Mouse (Mus musculus): Measurements from ENCODE around the gene Gm5416. TPM values are rescaled to one million over a fixed set of nuclear protein-coding genes. Genes with fewer than 3 reads are reported as not detected.
"Not testable (repeated sequence)": the region's sequence is repeated elsewhere in the genome, so short reads cannot be mapped to it uniquely, and the experiment has no call there.

The Gm5416 gene
- polyA plus RNA-seq (2017; shearing (Covaris generic)), result not detected

GRCm38 (mm10) chr16:36209967-36210453 lies at the start of gene Gm5416:
Gene Gm5416, plus strand, starts transcription at chr16:36210403.
- ATAC-seq, result no peak

GRCm38 (mm10) chr16:36167841-36168240 lies 42.4 kb upstream of the Gm5416 start:
- not testable (repeated sequence) for ATAC-seq

GRCm38 (mm10) chr16:36176108-36176507 lies 34.1 kb upstream of the Gm5416 start:
- no peak for ATAC-seq

GRCm38 (mm10) chr16:36179910-36180309 lies 30.3 kb upstream of the Gm5416 start:
- no peak for ATAC-seq

- not testable (repeated sequence) for ATAC-seq
These were observed 26.3 kb upstream of the Gm5416 start, which contains the start of gene Gm5483 for GRCm38 (mm10) chr16:36183912-36184311. Gene Gm5483, plus strand, starts transcription at chr16:36184212.

- no peak for ATAC-seq
These were observed 11.0 kb upstream of the Gm5416 start for GRCm38 (mm10) chr16:36199226-36199625.

- ATAC-seq, result no peak
These were observed 6.4 kb upstream of the Gm5416 start for GRCm38 (mm10) chr16:36203846-36204245.

GRCm38 (mm10) chr16:36205684-36206083 lies 4.5 kb upstream of the Gm5416 start:
- not testable (repeated sequence) for ATAC-seq

GRCm38 (mm10) chr16:36221168-36221567 lies 11.0 kb downstream of the Gm5416 start, which contains the start of gene 2010005H15Rik:
Gene 2010005H15Rik, plus strand, starts transcription at chr16:36221468.
- not testable (repeated sequence) for ATAC-seq

GRCm38 (mm10) chr16:36260585-36260984 lies 50.4 kb downstream of the Gm5416 start:
- not testable (repeated sequence) for ATAC-seq

Other genes with a start within 250 kb of the Gm5416 start
- 10 to 100 TPM; 42.1 to 46.4 TPM for gene Kpna1, start 231.7 kb upstream of the Gm5416 start, polyA plus RNA-seq (2017; shearing (Covaris generic))
- gene Wdr5b, start 169.2 kb upstream of the Gm5416 start, polyA plus RNA-seq (2017; shearing (Covaris generic)), result 1 to 10 TPM; 4.4 to 8.5 TPM
- gene Fam162a, start 138.8 kb upstream of the Gm5416 start, polyA plus RNA-seq (2017; shearing (Covaris generic)), result 10 to 100 TPM; 71.7 to 98.7 TPM
- gene Ccdc58, start 138.7 kb upstream of the Gm5416 start, polyA plus RNA-seq (2017; shearing (Covaris generic)), result 10 to 100 TPM; 34.3 to 37.0 TPM
- not detected for gene Csta1, start 79.2 kb upstream of the Gm5416 start, polyA plus RNA-seq (2017; shearing (Covaris generic))
- gene Stfa2l1, start 53.6 kb upstream of the Gm5416 start, polyA plus RNA-seq (2017; shearing (Covaris generic)), result not detected
- gene Gm5483, start 26.2 kb upstream of the Gm5416 start, polyA plus RNA-seq (2017; shearing (Covaris generic)), result not detected
- 1 to 10 TPM; 1.2 to 2.0 TPM for gene 2010005H15Rik, start 11.1 kb downstream of the Gm5416 start, polyA plus RNA-seq (2017; shearing (Covaris generic))
- not detected for gene Stfa1, start 66.5 kb downstream of the Gm5416 start, polyA plus RNA-seq (2017; shearing (Covaris generic))
- not detected for gene BC117090, start 123.9 kb downstream of the Gm5416 start, polyA plus RNA-seq (2017; shearing (Covaris generic))
- gene BC100530, start 157.3 kb downstream of the Gm5416 start, polyA plus RNA-seq (2017; shearing (Covaris generic)), result not detected
- gene Stfa2, start 198.1 kb downstream of the Gm5416 start, polyA plus RNA-seq (2017; shearing (Covaris generic)), result not detected
- not detected for gene Stfa3, start 245.0 kb downstream of the Gm5416 start, polyA plus RNA-seq (2017; shearing (Covaris generic))

Data from CD4-positive, CD25-positive, alpha-beta regulatory T cell, adult 4 months (primary cell).